Mouse (Mus musculus): Measurements from ENCODE around the gene Reps2. TPM values are rescaled to one million over a fixed set of nuclear protein-coding genes. Genes with fewer than 3 reads are reported as not detected.
A peak's percentile ranks its signal among the peaks of the same experiment; 100 is the strongest.

Gene Reps2
- polyA plus RNA-seq, 2 experiments = 2.5 to 3.2 TPM

DNA sequence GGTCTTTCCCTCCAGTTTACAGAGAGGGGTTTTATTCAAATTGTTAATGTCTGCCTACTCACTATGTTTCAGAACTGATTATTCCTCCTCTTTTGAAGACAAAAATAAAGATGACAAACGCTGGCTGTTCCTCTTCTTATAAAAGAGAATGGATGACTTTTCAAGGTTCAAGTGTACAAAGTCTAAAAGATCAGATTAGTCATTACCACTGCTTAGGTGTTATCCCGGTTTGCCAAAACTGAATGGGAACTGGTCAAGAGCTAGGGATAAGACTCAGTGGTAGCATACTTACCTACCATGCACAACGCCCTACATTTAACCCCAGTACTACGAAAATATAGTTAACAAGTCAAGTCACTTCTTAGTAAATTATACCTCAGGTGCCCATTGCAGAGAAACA lies 77.9 kb downstream of the Reps2 start:
- no peak for ATAC-seq (ENCODE audit: low FRiP score, low read depth)
- Histone ChIP-seq H3K27me3 (ENCODE audit: control insufficient read depth, insufficient read depth, low read length) (0 out of 2 replicates have a peak, but pooled peaks cover 3% of the 10 kb centered on the region), H3K9ac (ENCODE audit: low read depth, low read length, severe bottlenecking) (no peak overlapping the region), H3K9me3 (ENCODE audit: control insufficient read depth, low read length) (no peaks in the 10 kb centered on the region), H3K4me1 (ENCODE audit: control insufficient read depth, insufficient read depth, low read length) (no peaks in the 10 kb centered on the region), H3K4me2 (replicated peaks; ENCODE audit: low read depth, low read length, severe bottlenecking) (no peak overlapping the region), H3K27ac (replicated peaks; ENCODE audit: low read depth, low read length) (no peak overlapping the region), H3K4me3 (replicated peaks; ENCODE audit: low read length) (no peak overlapping the region), H3K36me3 (ENCODE audit: control insufficient read depth, insufficient read depth, low read length) (no peaks in the 10 kb centered on the region)
- TF ChIP-seq POLR2A (IDR thresholded peaks at IDR 0.05; ENCODE audit: borderline replicate concordance, extremely low read depth, insufficient read depth, insufficient read length) = no peak
- DNase-seq (ENCODE audit: low spot score) = no peak
- WGBS = 84% methylated on average over 4 of the region's 4 CpGs

DNA sequence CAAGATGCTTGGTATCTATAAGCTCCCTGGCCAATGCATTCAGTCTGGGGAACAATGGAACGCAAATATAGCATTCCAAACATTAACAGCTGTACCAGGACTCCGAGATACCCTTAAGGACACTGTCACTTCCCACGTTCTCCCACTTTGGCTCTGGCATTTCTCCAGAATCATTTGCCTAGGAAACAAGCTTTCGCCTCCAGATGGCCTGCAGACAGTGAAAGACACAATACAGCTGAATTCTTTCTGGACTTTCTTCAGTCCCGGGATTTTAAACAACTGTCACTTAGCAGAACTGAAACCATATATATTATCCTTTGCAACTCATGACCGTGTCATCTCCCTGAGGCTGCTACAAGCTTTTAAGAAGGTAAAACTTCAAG lies 87.0 kb downstream of the Reps2 start:
- peak; percentile 48 for DNase-seq (ENCODE audit: low spot score)
- Histone ChIP-seq H3K27ac (replicated peaks; ENCODE audit: low read depth, low read length) (no peak overlapping the region), H3K9ac (ENCODE audit: low read depth, low read length, severe bottlenecking) (no peak overlapping the region), H3K4me3 (replicated peaks; ENCODE audit: low read length) (no peak overlapping the region), H3K9me3 (ENCODE audit: control insufficient read depth, low read length) (no peaks in the 10 kb centered on the region), H3K36me3 (ENCODE audit: control insufficient read depth, insufficient read depth, low read length) (no peaks in the 10 kb centered on the region), H3K4me2 (replicated peaks; ENCODE audit: low read depth, low read length, severe bottlenecking) (no peak overlapping the region), H3K4me1 (ENCODE audit: control insufficient read depth, insufficient read depth, low read length) (no peaks in the 10 kb centered on the region), H3K27me3 (ENCODE audit: control insufficient read depth, insufficient read depth, low read length) (peaks cover 3% of the 10 kb centered on the region; the same call in 1 of the 2 replicates)
- no peak for ATAC-seq (ENCODE audit: low FRiP score, low read depth)
- TF ChIP-seq POLR2A (IDR thresholded peaks at IDR 0.05; ENCODE audit: borderline replicate concordance, extremely low read depth, insufficient read depth, insufficient read length) = no peak
- WGBS = 52% methylated on average over 6 of the region's 6 CpGs

DNA sequence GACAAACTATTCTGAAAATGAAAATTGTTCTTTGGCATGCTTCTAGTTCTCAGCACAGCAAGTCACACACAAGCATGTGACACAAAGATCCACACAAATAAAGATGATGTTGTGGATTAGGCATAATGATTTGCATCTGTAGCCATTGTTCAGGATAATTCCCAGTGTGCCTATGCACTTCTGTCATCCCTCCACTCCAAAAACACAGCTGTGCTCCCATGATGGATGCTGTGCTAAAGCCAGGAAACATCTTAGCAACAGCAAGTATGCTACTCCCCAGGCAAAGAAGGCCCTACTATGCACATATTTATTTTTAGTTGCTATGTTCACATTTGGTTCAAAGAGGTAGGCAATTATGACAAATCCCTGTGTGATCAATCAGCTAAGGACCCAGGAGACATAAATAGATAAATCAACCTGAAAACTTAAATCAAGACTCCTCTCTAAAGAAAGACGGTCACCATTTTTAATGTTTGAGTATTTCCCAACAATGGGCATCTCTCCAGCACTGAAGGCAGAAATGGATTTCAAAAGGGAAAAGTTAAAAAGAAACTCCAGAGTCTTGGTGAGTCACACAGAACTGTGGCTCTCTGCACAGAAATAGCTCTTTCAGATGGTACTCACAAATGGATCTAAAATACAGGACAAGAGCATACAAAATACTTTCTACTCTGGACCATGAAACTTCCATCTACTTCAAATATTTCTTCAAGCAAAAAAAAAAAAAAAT lies 87.6 kb downstream of the Reps2 start:
- H3K36me3 ChIP-seq (ENCODE audit: control insufficient read depth, insufficient read depth, low read length) = no peaks in the 10 kb centered on the region
- TF ChIP-seq POLR2A (IDR thresholded peaks at IDR 0.05; ENCODE audit: borderline replicate concordance, extremely low read depth, insufficient read depth, insufficient read length) = no peak
- DNase-seq (ENCODE audit: low spot score) (no peak), ATAC-seq (ENCODE audit: low FRiP score, low read depth) (no peak)
- H3K27me3 ChIP-seq (ENCODE audit: control insufficient read depth, insufficient read depth, low read length) = peaks cover 3% of the 10 kb centered on the region; the same call in 1 of the 2 replicates
- no peaks in the 10 kb centered on the region for H3K4me1 ChIP-seq (ENCODE audit: control insufficient read depth, insufficient read depth, low read length)
- H3K4me2 ChIP-seq (replicated peaks; ENCODE audit: low read depth, low read length, severe bottlenecking) = no peak overlapping the region
- WGBS = 83% methylated on average over 1 of the region's 1 CpGs
- H3K9me3 ChIP-seq (ENCODE audit: control insufficient read depth, low read length) = no peaks in the 10 kb centered on the region
- no peak overlapping the region for H3K27ac ChIP-seq (replicated peaks; ENCODE audit: low read depth, low read length)
- H3K9ac ChIP-seq (ENCODE audit: low read depth, low read length, severe bottlenecking) = no peak overlapping the region
- no peak overlapping the region for H3K4me3 ChIP-seq (replicated peaks; ENCODE audit: low read length)

DNA sequence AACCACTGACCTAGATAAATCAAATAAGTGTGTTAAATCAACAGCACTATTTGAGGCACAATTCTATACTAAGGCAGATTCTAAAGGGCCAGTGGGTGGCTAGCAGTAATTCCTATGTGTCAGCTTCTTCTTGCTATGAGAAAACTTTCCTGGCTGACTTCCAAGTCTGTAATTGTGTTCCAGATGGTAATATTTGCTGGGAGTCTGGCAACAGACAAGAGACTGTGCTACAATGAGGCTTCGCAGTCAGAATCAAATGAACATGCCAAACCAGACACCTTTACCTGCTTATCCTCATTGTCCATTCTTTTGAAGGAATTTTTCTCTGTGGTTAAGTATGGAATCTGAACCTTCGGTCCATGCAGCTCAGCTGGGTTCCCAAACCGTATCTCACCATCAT lies 88.9 kb downstream of the Reps2 start:
- Histone ChIP-seq H3K27ac (replicated peaks; ENCODE audit: low read depth, low read length) (no peak overlapping the region), H3K9me3 (ENCODE audit: control insufficient read depth, low read length) (no peaks in the 10 kb centered on the region), H3K4me2 (replicated peaks; ENCODE audit: low read depth, low read length, severe bottlenecking) (no peak overlapping the region), H3K4me1 (ENCODE audit: control insufficient read depth, insufficient read depth, low read length) (no peaks in the 10 kb centered on the region), H3K36me3 (ENCODE audit: control insufficient read depth, insufficient read depth, low read length) (no peaks in the 10 kb centered on the region), H3K27me3 (ENCODE audit: control insufficient read depth, insufficient read depth, low read length) (peaks cover 3% of the 10 kb centered on the region; the same call in 1 of the 2 replicates), H3K9ac (ENCODE audit: low read depth, low read length, severe bottlenecking) (no peak overlapping the region), H3K4me3 (replicated peaks; ENCODE audit: low read length) (no peak overlapping the region)
- TF ChIP-seq POLR2A (IDR thresholded peaks at IDR 0.05; ENCODE audit: borderline replicate concordance, extremely low read depth, insufficient read depth, insufficient read length) = no peak
- DNase-seq (ENCODE audit: low spot score) (peak; percentile 60), ATAC-seq (ENCODE audit: low FRiP score, low read depth) (no peak)
- WGBS = 58% methylated on average over 3 of the region's 3 CpGs

DNA sequence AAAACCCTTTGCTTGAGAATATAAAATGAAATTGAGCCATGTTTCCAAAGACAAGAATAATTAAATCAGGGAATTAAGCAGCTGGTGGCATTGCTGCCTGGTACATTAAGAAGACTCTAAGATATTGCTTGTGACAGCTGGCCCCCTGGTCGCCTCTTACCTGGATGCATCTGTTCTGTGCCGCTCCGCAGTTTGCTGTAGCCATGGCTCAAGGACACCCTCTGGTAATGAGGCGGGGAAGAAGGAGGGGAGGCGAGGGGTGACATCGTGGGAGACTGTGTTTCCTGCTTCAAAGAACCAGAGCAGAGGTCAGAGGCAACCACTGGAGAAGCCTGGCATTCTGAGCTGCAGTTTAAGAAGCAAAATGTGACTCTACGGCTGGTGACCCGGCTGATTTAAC lies 91.1 kb downstream of the Reps2 start:
- no peaks in the 10 kb centered on the region for H3K36me3 ChIP-seq (ENCODE audit: control insufficient read depth, insufficient read depth, low read length)
- DNase-seq (ENCODE audit: low spot score) = no peak
- no peak overlapping the region for H3K9ac ChIP-seq (ENCODE audit: low read depth, low read length, severe bottlenecking)
- 49% methylated on average over 8 of the region's 8 CpGs for WGBS
- no peak for TF ChIP-seq POLR2A (IDR thresholded peaks at IDR 0.05; ENCODE audit: borderline replicate concordance, extremely low read depth, insufficient read depth, insufficient read length)
- H3K4me2 ChIP-seq (replicated peaks; ENCODE audit: low read depth, low read length, severe bottlenecking) = no peak overlapping the region
- peaks cover 3% of the 10 kb centered on the region; the same call in 1 of the 2 replicates for H3K27me3 ChIP-seq (ENCODE audit: control insufficient read depth, insufficient read depth, low read length)
- no peaks in the 10 kb centered on the region for H3K4me1 ChIP-seq (ENCODE audit: control insufficient read depth, insufficient read depth, low read length)
- no peak for ATAC-seq (ENCODE audit: low FRiP score, low read depth)
- H3K4me3 ChIP-seq (replicated peaks; ENCODE audit: low read length) = no peak overlapping the region
- no peaks in the 10 kb centered on the region for H3K9me3 ChIP-seq (ENCODE audit: control insufficient read depth, low read length)
- H3K27ac ChIP-seq (replicated peaks; ENCODE audit: low read depth, low read length) = no peak overlapping the region

Data from limb, embryonic 14.5 days (tissue).